Mouse (Mus musculus) small intestine, adult 2 months (tissue): Measurements from ENCODE around the gene Esp6.

Experiments used
- CTCF ChIP-seq: fragments of 200-500 bp; IDR thresholded peaks from 2 replicates; pipeline ENCODE4 v1.5.1; 2012; ENCODE audit warnings: low read depth, mild to moderate bottlenecking, control low read depth, inconsistent platforms, low read length, moderate library complexity, mixed read lengths; ENCODE audit not compliant: insufficient replicate concordance, insufficient read length; ENCODE audit errors: extremely low read depth
- POLR2A ChIP-seq: fragments of 200-500 bp; IDR thresholded peaks from 2 replicates; pipeline ENCODE4 v1.6.1; 2012; ENCODE audit warnings: low read depth, mild to moderate bottlenecking, control low read depth, inconsistent platforms, low read length, moderate library complexity

GRCm38 (mm10) chr17:40519818-40520217 is 41.5 kb upstream of the Esp6 start, which contains the start of gene Esp8:
- TF ChIP-seq CTCF = no peak
- no peak for TF ChIP-seq POLR2A
